Mouse (Mus musculus) ovary, postnatal 14 days (tissue): ENCODE measurements around the gene Aim2.
A peak's percentile ranks its signal among the peaks of the same experiment; 100 is the strongest.

Experiments used
- DNase-seq: peaks from one replicate; pipeline ENCODE4 v3.0.0; 2022; ENCODE audit warnings: low spot score

Gene Aim2

GRCm38 (mm10) chr1:173348527-173348926 lies 2.2 kb upstream of the Aim2 start:
- no peak for DNase-seq

GRCm38 (mm10) chr1:173349192-173349591 lies 1.5 kb upstream of the Aim2 start:
- DNase-seq = no peak

GRCm38 (mm10) chr1:173349946-173350345 lies 733 bp upstream of the Aim2 start:
- DNase-seq = peak; percentile 55

GRCm38 (mm10) chr1:173355107-173355846 lies 4.6 kb downstream of the Aim2 start:
- no peak for DNase-seq

GRCm38 (mm10) chr1:173356699-173357098 lies 6.0 kb downstream of the Aim2 start:
- no peak for DNase-seq

GRCm38 (mm10) chr1:173357799-173358198 lies 7.1 kb downstream of the Aim2 start:
- no peak for DNase-seq

- DNase-seq = no peak
Measured at GRCm38 (mm10) chr1:173359590-173360290, 9.1 kb downstream of the Aim2 start.

- peak; percentile 61 for DNase-seq
Measured at GRCm38 (mm10) chr1:173361651-173362050, 11.0 kb downstream of the Aim2 start.

GRCm38 (mm10) chr1:173363436-173363835 lies 12.8 kb downstream of the Aim2 start:
- DNase-seq = no peak

- no peak for DNase-seq
Measured at GRCm38 (mm10) chr1:173364125-173364800, 13.6 kb downstream of the Aim2 start.

- no peak for DNase-seq
Measured at GRCm38 (mm10) chr1:173365970-173366409, 15.3 kb downstream of the Aim2 start.

GRCm38 (mm10) chr1:173366701-173367355 lies 16.1 kb downstream of the Aim2 start:
- no peak for DNase-seq

GRCm38 (mm10) chr1:173367356-173368046 lies 16.8 kb downstream of the Aim2 start, which contains the start of gene Cadm3:
Cadm3 (minus strand) TSS chr1:173367695.
- no peak for DNase-seq

- no peak for DNase-seq
Measured at GRCm38 (mm10) chr1:173369611-173370010, 18.9 kb downstream of the Aim2 start.

GRCm38 (mm10) chr1:173370456-173370855 lies 19.8 kb downstream of the Aim2 start:
- no peak for DNase-seq

- no peak for DNase-seq
Measured at GRCm38 (mm10) chr1:173371586-173371985, 20.9 kb downstream of the Aim2 start.

GRCm38 (mm10) chr1:173374020-173374419 lies 23.3 kb downstream of the Aim2 start:
- no peak for DNase-seq

- peak; percentile 27 for DNase-seq
Measured at GRCm38 (mm10) chr1:173377380-173378112, 26.9 kb downstream of the Aim2 start.

- DNase-seq = no peak
Measured at GRCm38 (mm10) chr1:173381436-173381835, 30.8 kb downstream of the Aim2 start.

GRCm38 (mm10) chr1:173389431-173389830 lies 38.8 kb downstream of the Aim2 start:
- no peak for DNase-seq

GRCm38 (mm10) chr1:173389901-173390401 lies 39.3 kb downstream of the Aim2 start:
- DNase-seq = no peak
